Mouse (Mus musculus): ENCODE measurements around the gene Ddx39. TPM values are rescaled to one million over a fixed set of nuclear protein-coding genes. Genes with fewer than 3 reads are reported as not detected.

Gene Ddx39
- polyA plus RNA-seq (2015; fragmentation: Nextera tagmentation; extraction: Ambion mirVana): 150 and 158 TPM in 2 replicates

DNA sequence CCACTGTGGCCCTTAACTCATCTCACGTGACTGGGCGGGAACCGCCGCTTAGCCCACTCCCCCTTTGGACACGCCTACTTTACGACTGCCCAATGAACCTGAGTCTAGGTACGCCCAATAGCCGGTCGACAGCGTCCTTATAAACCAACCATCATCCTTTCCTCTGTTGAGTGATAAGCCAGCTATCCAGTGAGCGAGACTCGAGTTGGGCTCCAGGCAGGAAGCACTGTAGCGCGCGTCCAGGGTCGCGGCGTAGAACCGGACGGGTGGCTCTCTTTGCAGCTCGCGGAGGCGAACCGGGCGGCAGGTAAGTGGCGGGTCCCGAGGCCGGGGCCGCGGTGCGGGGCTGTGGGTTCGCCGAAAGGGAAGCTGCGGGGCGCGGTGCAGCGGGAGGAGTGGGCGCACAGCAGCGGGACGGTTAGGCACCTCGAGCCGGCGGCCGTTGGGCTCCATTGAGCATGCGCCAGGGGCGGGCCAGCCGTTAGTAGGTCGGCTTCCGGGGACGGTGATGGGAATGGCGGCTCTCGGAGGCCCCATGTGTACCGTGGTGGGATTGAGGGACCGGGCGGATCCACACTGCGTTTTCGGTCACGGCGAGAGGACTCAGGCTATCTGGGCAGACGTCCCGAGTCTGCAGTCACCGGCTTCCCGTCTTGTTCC lies at the start of gene Ddx39:
Gene Ddx39, plus strand, starts transcription at position 147 of the 660 bp plus-strand sequence.
- WGBS: under 1% methylated on average over 60 of the region's 63 CpGs
- H3K4me1 ChIP-seq (replicated peaks; ENCODE audit: control insufficient read depth, insufficient read depth, low read length): peaks cover 13% of the 10 kb centered on the region
- H3K27ac ChIP-seq (ENCODE audit: low read length): peak within 1 kb of the TSS; percentile 93
- peak within 1 kb of the TSS; percentile 88 for H3K4me2 ChIP-seq (ENCODE audit: low read depth, low read length)
- ATAC-seq (ENCODE audit: low read depth): peak; percentile 100
- peaks cover 6% of the 10 kb centered on the region; the same call in 1 of the 2 replicates for H3K36me3 ChIP-seq (ENCODE audit: control insufficient read depth, insufficient read depth, low read length)
- H3K27me3 ChIP-seq (ENCODE audit: control insufficient read depth, insufficient read depth, low read depth, low read length): no peaks in the 10 kb centered on the region
- H3K9me3 ChIP-seq (ENCODE audit: control insufficient read depth, low read length): no peaks in the 10 kb centered on the region
- peak within 1 kb of the TSS; percentile 94 for H3K9ac ChIP-seq (ENCODE audit: low read length)
- H3K4me3 ChIP-seq (ENCODE audit: low read length): peak within 1 kb of the TSS; percentile 97

DNA sequence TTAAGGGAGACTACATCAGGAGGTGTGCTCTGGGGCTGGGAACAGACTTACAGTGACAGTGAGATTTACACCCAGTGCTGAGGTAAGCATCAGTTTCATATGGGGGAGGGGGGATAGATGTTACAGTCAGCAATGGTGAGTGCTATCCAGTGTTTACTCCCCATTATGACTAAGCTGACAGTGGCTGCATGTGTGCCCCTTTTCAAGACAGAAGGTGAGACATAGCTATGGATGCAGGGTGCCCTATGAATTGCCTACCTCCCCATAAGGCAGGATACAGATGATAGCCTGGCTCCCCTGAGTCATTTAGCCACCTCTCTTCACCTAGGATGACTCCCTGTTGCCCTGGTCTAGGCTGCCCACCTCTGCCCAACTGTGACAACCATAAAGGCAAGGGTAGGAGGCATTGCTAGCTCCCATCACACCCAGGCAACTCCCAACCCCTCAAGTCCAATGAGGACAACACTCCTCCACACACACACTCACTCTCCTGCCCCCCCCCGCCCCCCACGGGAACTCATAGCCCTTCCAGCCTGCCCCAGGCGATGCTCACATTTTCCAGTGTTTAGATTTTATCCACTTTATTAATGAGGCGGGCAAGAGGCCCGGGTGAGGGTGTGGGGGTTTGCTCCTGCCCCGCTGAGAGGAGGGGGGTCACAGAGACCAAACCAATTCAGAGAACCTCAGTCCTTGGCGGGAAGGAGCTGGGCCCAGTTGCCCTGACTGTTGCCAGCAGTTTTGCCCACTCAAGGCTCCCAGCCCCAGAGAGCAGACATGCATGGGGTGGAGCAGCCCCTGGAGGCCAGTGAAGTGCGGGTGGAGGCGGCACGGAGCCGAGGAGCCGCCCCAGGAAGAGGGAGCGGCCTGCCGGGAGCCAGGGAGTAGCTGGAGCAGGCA lies 48.8 kb upstream of the Ddx39 start, which contains the start of gene Ptger1:
Gene Ptger1, plus strand, starts transcription at position 710 of the 897 bp plus-strand sequence.
- H3K4me3 ChIP-seq (ENCODE audit: low read length): no peak within 1 kb of the TSS
- H3K36me3 ChIP-seq (ENCODE audit: control insufficient read depth, insufficient read depth, low read length): peaks cover 23% of the 10 kb centered on the region
- H3K4me2 ChIP-seq (ENCODE audit: low read depth, low read length): peak within 1 kb of the TSS; percentile 43
- peak; percentile 75 for ATAC-seq (ENCODE audit: low read depth)
- peak within 1 kb of the TSS; percentile 61 for H3K9ac ChIP-seq (ENCODE audit: low read length)
- peak within 1 kb of the TSS; percentile 82 for H3K27ac ChIP-seq (ENCODE audit: low read length)
- no peaks in the 10 kb centered on the region for H3K9me3 ChIP-seq (ENCODE audit: control insufficient read depth, low read length)
- WGBS: 4% methylated on average over 14 of the region's 14 CpGs
- peaks cover 59% of the 10 kb centered on the region for H3K4me1 ChIP-seq (replicated peaks; ENCODE audit: control insufficient read depth, insufficient read depth, low read length)
- H3K27me3 ChIP-seq (ENCODE audit: control insufficient read depth, insufficient read depth, low read depth, low read length): no peaks in the 10 kb centered on the region

DNA sequence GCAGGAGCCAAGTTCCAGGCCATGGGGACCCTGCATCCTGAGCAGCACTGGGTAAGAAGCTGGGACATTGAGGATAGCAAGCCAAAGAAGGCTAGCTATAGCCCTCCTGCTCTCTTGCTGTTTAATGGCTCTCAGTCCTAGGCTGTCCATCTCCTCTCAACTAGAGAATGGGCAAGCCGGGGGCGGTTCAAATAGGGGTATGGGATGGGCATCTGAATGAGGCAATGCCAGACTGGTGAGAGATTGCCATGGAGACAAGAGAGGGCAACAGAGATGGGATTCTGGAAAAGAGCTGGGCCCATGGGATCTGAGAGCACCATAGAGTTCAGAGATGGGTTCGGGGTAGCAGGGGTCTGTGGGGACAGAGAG lies 48.1 kb upstream of the Ddx39 start:
- Histone ChIP-seq H3K4me3 (ENCODE audit: low read length) (no peak overlapping the region), H3K4me2 (ENCODE audit: low read depth, low read length) (peak overlapping the region; percentile 43), H3K27ac (ENCODE audit: low read length) (peak overlapping the region; percentile 82), H3K9ac (ENCODE audit: low read length) (peak overlapping the region; percentile 61), H3K4me1 (replicated peaks; ENCODE audit: control insufficient read depth, insufficient read depth, low read length) (peaks cover 53% of the 10 kb centered on the region), H3K9me3 (ENCODE audit: control insufficient read depth, low read length) (no peaks in the 10 kb centered on the region), H3K36me3 (ENCODE audit: control insufficient read depth, insufficient read depth, low read length) (peaks cover 29% of the 10 kb centered on the region), H3K27me3 (ENCODE audit: control insufficient read depth, insufficient read depth, low read depth, low read length) (no peaks in the 10 kb centered on the region)
- ATAC-seq (ENCODE audit: low read depth): no peak
- WGBS: 89% methylated on average over 3 of the region's 3 CpGs

DNA sequence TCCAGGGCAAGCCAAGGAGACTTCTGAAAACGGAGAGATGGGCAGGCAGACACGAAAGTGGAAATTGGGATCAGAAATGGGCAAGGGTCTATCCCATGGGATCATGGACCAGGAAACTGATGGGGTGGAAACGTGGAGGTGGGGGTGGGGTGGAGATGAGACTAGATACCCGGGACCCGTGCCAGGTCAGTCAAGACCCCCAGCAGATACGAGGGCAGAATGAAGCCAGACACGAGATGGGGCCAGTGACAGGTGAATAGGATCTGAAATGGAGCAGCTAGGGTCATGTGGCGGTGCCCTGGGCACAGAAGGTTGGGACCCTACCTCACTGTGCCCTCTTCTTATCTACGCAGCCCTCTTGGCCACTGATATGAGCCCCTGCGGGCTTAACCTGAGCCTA lies 47.5 kb upstream of the Ddx39 start:
- Histone ChIP-seq H3K9ac (ENCODE audit: low read length) (peak overlapping the region; percentile 70; the same call in 1 of the 2 replicates), H3K4me2 (ENCODE audit: low read depth, low read length) (no peak overlapping the region), H3K4me1 (replicated peaks; ENCODE audit: control insufficient read depth, insufficient read depth, low read length) (peaks cover 47% of the 10 kb centered on the region), H3K36me3 (ENCODE audit: control insufficient read depth, insufficient read depth, low read length) (peaks cover 32% of the 10 kb centered on the region), H3K4me3 (ENCODE audit: low read length) (no peak overlapping the region), H3K27ac (ENCODE audit: low read length) (no peak overlapping the region), H3K9me3 (ENCODE audit: control insufficient read depth, low read length) (no peaks in the 10 kb centered on the region), H3K27me3 (ENCODE audit: control insufficient read depth, insufficient read depth, low read depth, low read length) (no peaks in the 10 kb centered on the region)
- no peak for ATAC-seq (ENCODE audit: low read depth)
- WGBS: 76% methylated on average over 10 of the region's 10 CpGs

DNA sequence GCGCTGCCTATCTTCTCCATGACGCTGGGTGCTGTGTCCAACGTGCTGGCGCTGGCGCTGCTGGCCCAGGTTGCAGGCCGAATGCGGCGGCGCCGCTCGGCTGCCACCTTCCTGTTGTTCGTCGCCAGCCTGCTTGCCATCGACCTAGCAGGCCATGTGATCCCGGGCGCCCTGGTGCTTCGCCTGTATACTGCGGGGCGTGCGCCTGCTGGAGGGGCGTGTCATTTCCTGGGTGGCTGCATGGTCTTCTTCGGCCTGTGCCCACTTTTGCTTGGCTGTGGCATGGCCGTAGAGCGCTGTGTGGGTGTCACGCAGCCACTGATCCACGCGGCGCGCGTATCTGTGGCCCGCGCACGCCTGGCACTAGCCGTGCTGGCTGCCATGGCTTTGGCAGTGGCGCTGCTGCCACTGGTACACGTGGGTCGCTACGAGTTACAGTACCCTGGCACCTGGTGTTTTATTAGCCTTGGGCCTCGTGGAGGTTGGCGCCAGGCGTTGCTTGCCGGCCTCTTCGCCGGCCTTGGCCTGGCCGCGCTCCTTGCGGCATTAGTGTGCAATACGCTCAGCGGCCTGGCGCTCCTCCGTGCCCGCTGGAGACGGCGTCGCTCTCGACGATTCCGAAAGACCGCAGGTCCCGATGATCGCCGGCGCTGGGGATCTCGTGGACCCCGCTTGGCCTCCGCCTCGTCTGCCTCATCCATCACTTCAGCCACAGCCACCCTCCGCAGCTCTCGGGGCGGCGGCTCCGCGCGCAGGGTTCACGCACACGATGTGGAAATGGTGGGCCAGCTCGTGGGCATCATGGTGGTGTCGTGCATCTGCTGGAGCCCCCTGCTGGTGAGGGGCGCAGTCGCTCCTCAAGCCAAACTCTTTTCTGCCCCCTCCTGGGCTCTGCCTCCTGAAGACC lies 46.7 kb upstream of the Ddx39 start:
- Histone ChIP-seq H3K4me2 (ENCODE audit: low read depth, low read length) (peak overlapping the region; percentile 89), H3K27ac (ENCODE audit: low read length) (no peak overlapping the region; the same call in 1 of the 2 replicates), H3K27me3 (ENCODE audit: control insufficient read depth, insufficient read depth, low read depth, low read length) (no peaks in the 10 kb centered on the region), H3K4me1 (replicated peaks; ENCODE audit: control insufficient read depth, insufficient read depth, low read length) (peaks cover 40% of the 10 kb centered on the region), H3K9me3 (ENCODE audit: control insufficient read depth, low read length) (no peaks in the 10 kb centered on the region), H3K9ac (ENCODE audit: low read length) (peak overlapping the region; percentile 70), H3K36me3 (ENCODE audit: control insufficient read depth, insufficient read depth, low read length) (peaks cover 32% of the 10 kb centered on the region), H3K4me3 (ENCODE audit: low read length) (peak overlapping the region; percentile 49)
- peak; percentile 43 for ATAC-seq (ENCODE audit: low read depth)
- WGBS: 21% methylated on average over 80 of the region's 80 CpGs

DNA sequence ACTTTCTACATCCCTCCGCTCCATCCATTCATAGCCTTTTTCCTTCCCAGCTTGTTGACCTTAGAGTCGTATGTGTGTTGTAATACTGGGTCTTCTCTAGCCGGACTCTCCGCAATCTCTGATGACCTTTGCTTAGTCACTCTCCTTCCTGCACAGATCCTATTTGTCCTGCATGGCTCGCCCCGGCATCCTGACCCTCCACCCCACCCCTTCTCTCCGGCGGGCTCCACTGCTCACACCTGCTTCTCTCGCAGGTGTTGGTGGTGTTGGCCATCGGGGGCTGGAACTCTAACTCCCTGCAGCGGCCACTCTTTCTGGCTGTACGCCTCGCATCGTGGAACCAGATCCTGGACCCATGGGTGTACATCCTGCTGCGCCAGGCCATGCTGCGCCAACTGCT lies 46.0 kb upstream of the Ddx39 start:
- Histone ChIP-seq H3K4me3 (ENCODE audit: low read length) (no peak overlapping the region), H3K27ac (ENCODE audit: low read length) (no peak overlapping the region; the same call in 1 of the 2 replicates), H3K4me1 (replicated peaks; ENCODE audit: control insufficient read depth, insufficient read depth, low read length) (peaks cover 40% of the 10 kb centered on the region), H3K9me3 (ENCODE audit: control insufficient read depth, low read length) (no peaks in the 10 kb centered on the region), H3K9ac (ENCODE audit: low read length) (no peak overlapping the region), H3K4me2 (ENCODE audit: low read depth, low read length) (peak overlapping the region; percentile 89), H3K27me3 (ENCODE audit: control insufficient read depth, insufficient read depth, low read depth, low read length) (no peaks in the 10 kb centered on the region), H3K36me3 (ENCODE audit: control insufficient read depth, insufficient read depth, low read length) (peaks cover 29% of the 10 kb centered on the region)
- WGBS: 76% methylated on average over 16 of the region's 16 CpGs
- ATAC-seq (ENCODE audit: low read depth): no peak

DNA sequence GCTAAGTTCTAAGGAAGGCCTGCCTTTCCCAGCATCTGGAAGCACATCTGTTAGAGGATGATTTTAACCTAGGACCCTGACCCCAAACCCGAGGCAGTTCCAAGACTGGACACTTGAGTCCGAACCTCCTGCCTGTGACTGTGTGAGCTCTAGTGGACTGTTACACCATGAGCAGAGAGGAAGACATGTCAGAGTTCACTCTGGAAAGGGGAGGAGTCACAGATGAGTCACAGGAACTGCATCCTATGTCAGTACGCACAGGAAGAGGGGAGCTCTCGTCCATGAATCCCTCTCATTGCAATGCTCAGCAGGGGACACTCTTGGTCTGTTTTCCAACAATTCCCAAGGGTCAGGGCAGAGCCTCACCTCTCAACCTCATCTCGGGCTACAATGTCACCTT lies 42.0 kb upstream of the Ddx39 start:
- Histone ChIP-seq H3K4me3 (ENCODE audit: low read length) (no peak overlapping the region), H3K4me1 (replicated peaks; ENCODE audit: control insufficient read depth, insufficient read depth, low read length) (peaks cover 10% of the 10 kb centered on the region), H3K27ac (ENCODE audit: low read length) (no peak overlapping the region), H3K9me3 (ENCODE audit: control insufficient read depth, low read length) (no peaks in the 10 kb centered on the region), H3K27me3 (ENCODE audit: control insufficient read depth, insufficient read depth, low read depth, low read length) (no peaks in the 10 kb centered on the region), H3K36me3 (ENCODE audit: control insufficient read depth, insufficient read depth, low read length) (peaks cover 34% of the 10 kb centered on the region), H3K9ac (ENCODE audit: low read length) (no peak overlapping the region), H3K4me2 (ENCODE audit: low read depth, low read length) (no peak overlapping the region)
- whole genome bisulfite sequencing: 52% methylated on average over 5 of the region's 5 CpGs
- no peak for ATAC-seq (ENCODE audit: low read depth)

DNA sequence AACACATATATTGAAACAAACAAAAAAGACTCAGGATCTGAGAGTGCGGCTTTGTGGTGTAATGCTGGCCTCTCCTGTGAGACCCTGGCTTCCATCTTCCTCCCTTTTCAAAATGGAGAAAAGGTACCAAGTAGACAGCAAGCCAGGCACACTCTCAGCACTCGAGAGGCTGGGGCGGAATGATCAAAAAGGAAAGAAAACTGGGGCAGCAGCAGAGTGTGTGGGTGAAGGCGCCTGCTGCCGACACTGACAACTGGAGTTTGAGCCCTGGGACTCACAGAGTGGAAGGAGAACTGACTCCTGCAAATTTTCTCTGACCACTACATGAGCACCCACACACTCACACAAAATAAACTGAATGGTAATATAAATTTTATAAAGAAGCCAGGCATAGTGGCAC lies 40.5 kb upstream of the Ddx39 start:
- no peaks in the 10 kb centered on the region for H3K4me1 ChIP-seq (replicated peaks; ENCODE audit: control insufficient read depth, insufficient read depth, low read length)
- 84% methylated on average over 5 of the region's 5 CpGs for WGBS
- ATAC-seq (ENCODE audit: low read depth): no peak
- H3K27me3 ChIP-seq (ENCODE audit: control insufficient read depth, insufficient read depth, low read depth, low read length): no peaks in the 10 kb centered on the region
- H3K9me3 ChIP-seq (ENCODE audit: control insufficient read depth, low read length): no peaks in the 10 kb centered on the region
- no peak overlapping the region for H3K4me2 ChIP-seq (ENCODE audit: low read depth, low read length)
- H3K36me3 ChIP-seq (ENCODE audit: control insufficient read depth, insufficient read depth, low read length): peaks cover 48% of the 10 kb centered on the region
- no peak overlapping the region for H3K27ac ChIP-seq (ENCODE audit: low read length)
- no peak overlapping the region for H3K4me3 ChIP-seq (ENCODE audit: low read length)
- no peak overlapping the region for H3K9ac ChIP-seq (ENCODE audit: low read length)
